Mouse (Mus musculus) urinary bladder, postnatal 25 days (tissue): Measurements from ENCODE around the gene Veph1.
"Not testable (repeated sequence)": the region's sequence is repeated elsewhere in the genome, so short reads cannot be mapped to it uniquely, and the experiment has no call there.

ENCODE experiments used
- DNase-seq: peaks from one replicate; pipeline ENCODE4 v3.0.0; 2022; ENCODE audit warnings: low spot score

Veph1 gene

GRCm38 (mm10) chr3:66296545-66296944, at the start of gene Veph1:
Veph1 (minus strand) TSS chr3:66296837.
- no peak for DNase-seq

GRCm38 (mm10) chr3:66340742-66341141, 44.1 kb upstream of the Veph1 start:
- no peak for DNase-seq

- no peak for DNase-seq
These were observed 35.7 kb upstream of the Veph1 start for GRCm38 (mm10) chr3:66332401-66332729.

- DNase-seq, result peak; percentile 8
These were observed 35.2 kb upstream of the Veph1 start for GRCm38 (mm10) chr3:66331592-66332400.

GRCm38 (mm10) chr3:66330896-66331579, 34.4 kb upstream of the Veph1 start:
- no peak for DNase-seq

- DNase-seq, result no peak
These were observed 29.6 kb upstream of the Veph1 start for GRCm38 (mm10) chr3:66325962-66326834.

GRCm38 (mm10) chr3:66325486-66325951, 28.9 kb upstream of the Veph1 start:
- no peak for DNase-seq

GRCm38 (mm10) chr3:66314793-66315715, 18.4 kb upstream of the Veph1 start:
- no peak for DNase-seq

- DNase-seq, result no peak
These were observed 13.9 kb upstream of the Veph1 start for GRCm38 (mm10) chr3:66310586-66310985.

GRCm38 (mm10) chr3:66309531-66309930, 12.9 kb upstream of the Veph1 start:
- DNase-seq, result no peak

GRCm38 (mm10) chr3:66295236-66295635, 1.4 kb downstream of the Veph1 start:
- no peak for DNase-seq

- no peak for DNase-seq
These were observed 1.9 kb downstream of the Veph1 start for GRCm38 (mm10) chr3:66294729-66295128.

GRCm38 (mm10) chr3:66292356-66292946, 4.2 kb downstream of the Veph1 start:
- DNase-seq, result peak; percentile 14

- DNase-seq, result no peak
These were observed 33.4 kb downstream of the Veph1 start for GRCm38 (mm10) chr3:66263270-66263669.

GRCm38 (mm10) chr3:66262319-66262718, 34.3 kb downstream of the Veph1 start:
- DNase-seq, result peak; percentile 4

GRCm38 (mm10) chr3:66254504-66255105, 42.0 kb downstream of the Veph1 start:
- DNase-seq, result no peak

GRCm38 (mm10) chr3:66251842-66252241, 44.8 kb downstream of the Veph1 start:
- no peak for DNase-seq

GRCm38 (mm10) chr3:66240476-66240875, 56.2 kb downstream of the Veph1 start:
- DNase-seq, result no peak

- not testable (repeated sequence) for DNase-seq
These were observed 60.3 kb downstream of the Veph1 start for GRCm38 (mm10) chr3:66236234-66236871.
